Mouse (Mus musculus) kidney, postnatal 0 days (tissue): Measurements from ENCODE around the gene Gm20661. TPM values are rescaled to one million over a fixed set of nuclear protein-coding genes. Genes with fewer than 3 reads are reported as not detected.

Experiments
- ATAC-seq: fragments of 200-750 bp; cut with Nextera tagmentation; replicated peaks from 2 replicates; pipeline ENCODE4 v1.8.0; 2017; ENCODE audit warnings: low read depth, moderate number of reproducible peaks, moderate TSS enrichment, moderate library complexity; ENCODE audit not compliant: low FRiP score
- DNase-seq: peaks from one replicate; pipeline ENCODE4 v3.0.0-alpha.2; 2016; ENCODE audit warnings: low spot score
- H3K27ac ChIP-seq: fragments of 300-500 bp; sonication (generic); 2 replicates; pipeline ENCODE4 v1.5.1; 2014; ENCODE audit warnings: mild to moderate bottlenecking
- H3K27me3 ChIP-seq: fragments of 300-500 bp; sonication (generic); 2 replicates; pipeline ENCODE4 v1.6.1; 2014; ENCODE audit warnings: low read length, mixed read lengths; ENCODE audit not compliant: insufficient read depth
- H3K36me3 ChIP-seq: fragments of 300-500 bp; sonication (generic); 2 replicates; pipeline ENCODE4 v1.6.1; 2014; ENCODE audit warnings: low read length, mixed read lengths; ENCODE audit not compliant: insufficient read depth
- H3K4me1 ChIP-seq: fragments of 300-500 bp; sonication (generic); replicated peaks from 2 replicates; pipeline ENCODE4 v1.6.1; 2014; ENCODE audit warnings: antibody characterized with exemption, low read length, mixed read lengths; ENCODE audit not compliant: insufficient read depth
- H3K4me2 ChIP-seq: fragments of 300-500 bp; sonication (generic); 2 replicates; pipeline ENCODE4 v1.6.1; 2014; ENCODE audit warnings: mild to moderate bottlenecking, low read length, moderate library complexity, mixed read lengths
- H3K4me3 ChIP-seq: fragments of 300-500 bp; sonication (generic); replicated peaks from 2 replicates; pipeline ENCODE4 v1.5.1; 2014; ENCODE audit warnings: low read depth, low read length
- H3K9ac ChIP-seq: fragments of 300-500 bp; sonication (generic); 2 replicates; pipeline ENCODE4 v1.6.1; 2014; ENCODE audit warnings: low read depth, low read length
- H3K9me3 ChIP-seq: fragments of 300-500 bp; sonication (generic); replicated peaks from 2 replicates; pipeline ENCODE4 v1.6.1; 2016; ENCODE audit warnings: low read length, inconsistent platforms, mixed read lengths
- CTCF ChIP-seq: IDR thresholded peaks from 2 replicates; pipeline ENCODE4 v1.5.1; 2016; ENCODE audit warnings: antibody characterized with exemption, low read depth, mild to moderate bottlenecking, moderate library complexity
- whole genome bisulfite sequencing: fragments of 180-500 bp; shearing (Covaris S2); extraction: QIAGEN DNeasy Blood & Tissue Kit; methylation state at CpG from one replicate; pipeline ENCODE4 v1.1.7; 2014; 5-methylcytosine and 5-hydroxymethylcytosine counted together
- polyA plus RNA-seq: library from polyadenylated mRNA; unstranded; fragments of >200 nt; fragmentation: Nextera tagmentation; extraction: Ambion mirVana; gene quantifications from 2 replicates; pipeline ENCODE4 v1.2.1, GENCODE M21; 2015

The Gm20661 gene
- polyA plus RNA-seq: 1.3 and 2.0 TPM in 2 replicates

- H3K9me3 ChIP-seq: no peaks in the 10 kb centered on the region
- H3K27me3 ChIP-seq: no peaks in the 10 kb centered on the region
- peak within 1 kb of the TSS; percentile 67 for H3K4me3 ChIP-seq
- TF ChIP-seq CTCF: no peak
- peak within 1 kb of the TSS; percentile 67 for H3K9ac ChIP-seq
- H3K4me1 ChIP-seq: peaks cover 22% of the 10 kb centered on the region
- ATAC-seq (peak; percentile 72), DNase-seq (peak; percentile 96)
- no peaks in the 10 kb centered on the region for H3K36me3 ChIP-seq
- peak within 1 kb of the TSS; percentile 98 for H3K27ac ChIP-seq
- 14% methylated on average over 14 of the region's 14 CpGs for WGBS
- peak within 1 kb of the TSS; percentile 82 for H3K4me2 ChIP-seq
Observed at GRCm38 (mm10) chr9:107982681-107983346, at the start of gene Gm20661. TSS of gene Gm20661 (plus strand) at chr9:107983058.

- no peak overlapping the region for H3K27ac ChIP-seq
- H3K4me2 ChIP-seq: no peak overlapping the region
- DNase-seq (no peak), ATAC-seq (no peak)
- H3K36me3 ChIP-seq: no peaks in the 10 kb centered on the region
- no peaks in the 10 kb centered on the region for H3K9me3 ChIP-seq
- H3K4me3 ChIP-seq: no peak overlapping the region
- WGBS: 75% methylated on average over 11 of the region's 11 CpGs
- H3K9ac ChIP-seq: no peak overlapping the region
- H3K4me1 ChIP-seq: 0 out of 2 replicates have a peak, but pooled peaks cover 10% of the 10 kb centered on the region
- no peak for TF ChIP-seq CTCF
- H3K27me3 ChIP-seq: no peaks in the 10 kb centered on the region
Observed at GRCm38 (mm10) chr9:107934146-107934545, 48.7 kb upstream of the Gm20661 start.

GRCm38 (mm10) chr9:107935374-107935773 lies 47.5 kb upstream of the Gm20661 start, which contains the start of gene Camkv:
TSS of gene Camkv (plus strand) at chr9:107935674.
- peak within 1 kb of the TSS; percentile 87 for H3K4me2 ChIP-seq
- DNase-seq: no peak
- no peaks in the 10 kb centered on the region for H3K27me3 ChIP-seq
- H3K4me3 ChIP-seq: peak within 1 kb of the TSS; percentile 38
- peak; percentile 16; the same call in 1 of the 2 replicates for ATAC-seq
- H3K36me3 ChIP-seq: no peaks in the 10 kb centered on the region
- no peak within 1 kb of the TSS for H3K27ac ChIP-seq
- TF ChIP-seq CTCF: no peak
- H3K9ac ChIP-seq: peak within 1 kb of the TSS; percentile 53
- WGBS: 13% methylated on average over 3 of the region's 3 CpGs
- no peaks in the 10 kb centered on the region for H3K9me3 ChIP-seq
- H3K4me1 ChIP-seq: 0 out of 2 replicates have a peak, but pooled peaks cover 10% of the 10 kb centered on the region

- Histone ChIP-seq H3K4me3 (peak overlapping the region; percentile 38), H3K27ac (no peak overlapping the region), H3K9me3 (no peaks in the 10 kb centered on the region), H3K27me3 (no peaks in the 10 kb centered on the region), H3K36me3 (no peaks in the 10 kb centered on the region), H3K9ac (peak overlapping the region; percentile 53), H3K4me2 (peak overlapping the region; percentile 87), H3K4me1 (0 out of 2 replicates have a peak, but pooled peaks cover 10% of the 10 kb centered on the region)
- WGBS: under 1% methylated on average over 41 of the region's 41 CpGs
- DNase-seq: peak; percentile 27
- TF ChIP-seq CTCF: no peak
- ATAC-seq: peak; percentile 41
Observed at GRCm38 (mm10) chr9:107935790-107936214, 47.1 kb upstream of the Gm20661 start.

- Histone ChIP-seq H3K4me1 (0 out of 2 replicates have a peak, but pooled peaks cover 10% of the 10 kb centered on the region), H3K27me3 (no peaks in the 10 kb centered on the region), H3K9me3 (no peaks in the 10 kb centered on the region), H3K27ac (no peak overlapping the region), H3K9ac (peak overlapping the region; percentile 53), H3K4me2 (peak overlapping the region; percentile 87), H3K4me3 (peak overlapping the region; percentile 38), H3K36me3 (no peaks in the 10 kb centered on the region)
- 4% methylated on average over 29 of the region's 29 CpGs for WGBS
- DNase-seq (no peak), ATAC-seq (0 out of 2 replicates have a peak, but pooled peaks have one; percentile 10)
- no peak for TF ChIP-seq CTCF
Observed at GRCm38 (mm10) chr9:107936215-107936822, 46.5 kb upstream of the Gm20661 start.

GRCm38 (mm10) chr9:107936831-107937230 lies 46.0 kb upstream of the Gm20661 start:
- Histone ChIP-seq H3K4me3 (no peak overlapping the region), H3K27me3 (no peaks in the 10 kb centered on the region), H3K36me3 (no peaks in the 10 kb centered on the region), H3K9ac (no peak overlapping the region), H3K27ac (no peak overlapping the region), H3K4me2 (no peak overlapping the region; the same call in 1 of the 2 replicates), H3K4me1 (0 out of 2 replicates have a peak, but pooled peaks cover 10% of the 10 kb centered on the region), H3K9me3 (no peaks in the 10 kb centered on the region)
- TF ChIP-seq CTCF: no peak
- DNase-seq: no peak
- 25% methylated on average over 3 of the region's 3 CpGs for WGBS
- no peak for ATAC-seq
